Mouse (Mus musculus) thymus, postnatal 25 days (tissue): ENCODE measurements around the gene Mmp10.

ENCODE experiments used
- DNase-seq: peaks from one replicate; pipeline ENCODE4 v3.0.0; 2022

Mmp10 gene

DNA sequence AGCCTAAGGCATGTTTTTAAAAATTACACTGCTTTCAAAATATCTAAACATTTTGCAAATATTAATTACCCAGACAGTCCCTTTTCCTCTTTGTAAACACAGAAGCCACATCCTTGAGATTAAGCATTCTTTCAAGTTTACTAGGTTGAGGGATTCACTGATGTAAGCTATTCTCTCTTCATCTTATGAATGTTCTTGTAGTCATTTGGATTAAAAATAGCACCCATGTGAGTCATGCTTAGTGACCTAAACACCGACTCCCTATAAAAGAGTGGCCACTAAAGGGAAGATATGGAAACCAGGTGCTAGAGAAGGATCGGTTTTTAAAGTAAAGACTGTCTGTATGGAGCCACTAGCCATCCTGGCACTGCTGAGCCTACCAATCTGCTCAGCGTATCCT is at the start of gene Mmp10:
Gene Mmp10, plus strand, starts transcription at position 302 of the 400 bp plus-strand sequence.
- DNase-seq, result no peak

GRCm38 (mm10) chr9:7453302-7453701 is 48.9 kb upstream of the Mmp10 start:
- no peak for DNase-seq

DNA sequence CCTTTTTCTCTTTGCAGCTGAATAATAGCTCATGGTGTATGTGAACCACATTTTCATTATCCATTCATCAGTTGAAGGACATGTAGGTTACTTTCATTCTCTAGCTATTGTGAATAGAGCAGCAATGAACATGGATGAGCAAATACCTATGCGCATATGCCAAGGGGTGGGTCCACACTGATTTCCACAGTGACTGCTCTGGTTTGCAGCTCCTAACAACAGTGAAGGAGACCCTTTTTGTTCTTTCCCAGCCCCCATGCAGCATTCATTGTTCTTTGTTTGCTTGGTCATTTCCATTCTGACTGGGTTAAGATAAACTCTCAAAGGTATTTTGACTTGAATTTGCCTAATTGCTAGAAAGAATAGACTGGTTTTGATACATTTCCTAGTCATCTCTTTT is 31.9 kb upstream of the Mmp10 start:
- DNase-seq, result no peak

- DNase-seq, result no peak
Observed at GRCm38 (mm10) chr9:7483684-7484394, 18.3 kb upstream of the Mmp10 start.

DNA sequence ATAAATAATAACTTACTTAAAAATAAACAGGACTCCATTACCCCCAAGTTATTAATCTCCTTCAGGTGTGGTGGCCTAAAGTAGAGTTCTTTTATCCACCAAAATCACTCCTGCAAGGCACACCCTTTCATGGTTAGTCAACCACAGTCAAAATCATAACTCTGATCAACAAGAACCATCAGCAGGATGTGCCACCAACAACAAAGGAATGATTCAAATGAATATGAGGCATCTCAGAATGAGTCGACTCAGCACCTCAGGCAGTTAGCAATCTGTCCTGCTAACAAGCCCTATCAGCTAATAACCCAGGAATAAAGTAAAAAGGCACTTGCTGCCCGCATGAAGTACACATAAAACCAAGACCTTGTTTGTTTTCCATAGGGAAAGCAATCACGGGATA is 1.0 kb upstream of the Mmp10 start:
- no peak for DNase-seq

DNA sequence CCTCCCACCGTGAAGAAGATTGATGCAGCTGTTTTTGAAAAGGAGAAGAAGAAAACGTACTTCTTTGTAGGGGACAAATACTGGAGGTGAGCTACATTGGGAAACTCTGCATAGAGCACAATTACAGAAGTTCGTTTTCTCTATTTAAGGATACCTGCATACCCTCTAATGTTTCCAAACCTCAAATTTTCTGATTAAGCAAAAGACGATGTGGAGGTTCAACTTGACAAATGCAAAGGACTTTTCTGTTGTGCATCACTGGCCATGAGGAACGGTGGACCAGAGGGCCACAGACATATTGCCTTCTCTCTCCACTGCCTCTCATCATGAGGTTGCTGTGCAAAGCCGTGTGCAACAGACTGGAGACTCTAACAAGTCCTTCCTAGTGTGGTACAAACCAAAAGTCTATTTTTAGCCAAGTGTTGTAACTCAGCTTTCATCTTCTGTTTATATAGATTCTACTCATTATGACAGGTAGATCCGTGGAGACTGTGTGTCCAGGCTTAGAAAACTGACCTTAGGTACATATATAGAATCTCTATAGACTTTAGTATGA is 5.2 kb downstream of the Mmp10 start:
- DNase-seq, result no peak

DNA sequence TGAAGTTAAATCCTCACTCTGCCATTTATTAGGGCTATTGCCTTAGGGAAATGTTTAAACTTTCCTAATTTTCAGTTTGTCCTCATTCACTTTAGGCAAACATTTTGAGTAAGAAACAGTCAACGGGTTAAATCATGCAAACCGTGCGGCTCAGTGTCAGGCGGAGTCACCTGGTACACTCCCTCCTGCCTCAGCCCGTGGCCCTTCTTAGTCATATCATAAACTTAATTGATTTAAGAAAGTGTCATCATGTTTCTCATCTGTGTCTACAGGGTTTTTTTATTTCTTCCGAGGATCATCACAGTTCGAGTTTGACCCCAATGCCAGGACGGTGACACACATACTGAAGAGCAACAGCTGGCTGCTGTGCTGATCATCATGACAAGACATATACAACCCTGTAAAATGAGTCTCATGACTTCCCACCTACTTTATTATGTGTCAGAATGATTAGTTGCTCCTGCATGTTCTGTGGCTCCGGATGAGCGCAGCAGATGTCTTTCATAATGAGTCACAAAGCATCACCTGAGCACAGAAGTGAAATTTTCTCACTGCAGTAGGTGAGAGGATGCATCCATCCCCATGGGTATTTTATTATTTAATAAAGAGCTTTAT is 7.6 kb downstream of the Mmp10 start:
- DNase-seq, result no peak

GRCm38 (mm10) chr9:7517944-7518571 is 15.9 kb downstream of the Mmp10 start:
- no peak for DNase-seq

DNA sequence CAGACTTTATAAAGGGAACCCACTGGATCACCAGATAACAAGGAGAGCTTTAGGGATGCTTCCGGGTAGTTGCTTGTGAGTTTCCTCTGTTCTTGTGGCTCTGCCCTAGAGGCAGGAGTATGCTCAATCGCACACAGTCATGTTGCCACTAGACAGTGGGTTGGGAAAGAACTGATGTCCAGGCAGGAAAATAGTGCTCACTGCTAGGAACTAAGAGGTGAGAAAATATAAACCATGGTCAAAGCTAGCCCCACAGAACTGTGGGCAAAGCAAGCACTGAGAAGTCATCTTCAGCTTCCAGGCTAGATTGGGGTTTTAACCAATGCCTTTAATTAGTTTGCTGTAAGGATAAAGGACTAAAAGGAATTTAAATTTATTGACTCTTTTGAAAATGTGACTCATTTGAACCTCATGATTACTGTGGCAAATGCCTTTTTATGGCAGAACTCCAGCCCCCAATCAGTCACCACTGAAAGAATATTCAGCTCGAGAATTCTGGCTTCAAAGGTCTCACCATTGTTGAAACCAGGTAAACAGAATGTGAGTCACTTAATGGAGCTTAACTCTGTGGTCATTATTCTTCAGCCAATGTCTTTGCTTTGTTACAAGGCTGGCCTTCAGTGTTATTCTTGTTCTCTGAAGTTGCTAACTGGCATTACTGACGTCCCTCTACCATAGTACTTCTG is 24.2 kb downstream of the Mmp10 start:
- DNase-seq, result no peak

GRCm38 (mm10) chr9:7542763-7543162 is 40.6 kb downstream of the Mmp10 start:
- DNase-seq, result no peak

DNA sequence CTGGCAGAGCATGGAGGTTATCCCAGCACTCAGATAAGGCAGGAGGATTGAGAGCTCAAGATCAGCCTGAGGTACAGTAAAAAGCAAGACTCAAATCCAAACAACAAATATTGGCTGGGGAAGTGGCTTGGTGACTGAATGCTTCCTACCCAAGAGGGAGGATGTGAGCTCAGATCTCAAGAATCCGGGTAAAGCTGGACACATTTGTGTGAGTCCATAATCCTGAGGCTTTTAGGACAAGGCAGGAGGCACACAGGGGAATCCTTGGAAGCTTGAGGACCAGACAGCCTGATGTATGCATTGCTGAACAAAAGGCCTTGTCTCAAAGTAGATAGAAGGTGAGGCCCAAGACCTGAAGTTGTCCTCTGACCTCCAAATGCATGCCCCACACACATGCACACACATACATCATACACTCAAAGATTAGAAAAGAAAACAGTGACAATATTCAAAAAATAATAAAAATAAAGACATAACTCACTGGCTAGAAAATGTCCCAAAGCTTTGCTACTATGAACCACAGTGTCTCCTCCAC is 42.8 kb downstream of the Mmp10 start:
- no peak for DNase-seq

DNA sequence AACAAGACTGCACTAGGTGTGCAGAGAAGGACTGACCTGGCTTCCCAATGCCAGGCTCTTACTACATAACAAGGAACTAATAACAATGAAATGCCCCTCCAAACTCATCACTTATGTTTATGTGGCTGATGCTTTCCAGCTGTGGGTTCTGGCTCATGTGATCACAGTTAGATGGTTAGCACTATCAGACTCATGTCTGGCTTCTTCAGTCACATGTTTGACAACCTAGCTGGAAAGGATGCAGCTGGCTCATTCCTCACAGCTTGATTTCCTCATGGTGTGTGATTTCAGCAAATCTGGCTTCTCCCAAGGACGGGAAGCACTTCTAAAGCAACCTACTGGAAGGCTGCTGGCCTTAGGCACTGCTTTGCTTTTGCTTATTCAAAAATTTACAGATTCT is 43.3 kb downstream of the Mmp10 start:
- no peak for DNase-seq

DNA sequence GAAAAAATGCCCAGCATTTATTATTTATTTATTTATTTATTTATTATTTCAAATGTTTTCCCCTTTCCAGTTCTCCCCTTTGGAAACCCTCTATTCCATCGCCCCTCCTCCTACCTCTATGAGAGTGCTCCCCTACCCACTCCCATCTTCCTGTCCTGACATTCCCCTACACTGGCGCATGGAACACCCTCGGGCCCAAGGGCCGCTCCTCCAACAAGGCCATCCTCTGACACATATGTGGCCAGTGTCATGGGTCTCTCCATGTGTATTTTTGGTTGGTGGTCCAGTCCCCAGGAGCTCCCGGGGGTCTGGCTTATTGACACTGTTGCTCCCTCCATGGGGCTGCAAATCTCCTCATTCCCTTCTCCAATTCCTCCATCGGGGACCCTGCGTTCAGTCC is 43.8 kb downstream of the Mmp10 start:
- no peak for DNase-seq

- DNase-seq, result no peak
Observed at GRCm38 (mm10) chr9:7551943-7552342, 49.8 kb downstream of the Mmp10 start.

DNA sequence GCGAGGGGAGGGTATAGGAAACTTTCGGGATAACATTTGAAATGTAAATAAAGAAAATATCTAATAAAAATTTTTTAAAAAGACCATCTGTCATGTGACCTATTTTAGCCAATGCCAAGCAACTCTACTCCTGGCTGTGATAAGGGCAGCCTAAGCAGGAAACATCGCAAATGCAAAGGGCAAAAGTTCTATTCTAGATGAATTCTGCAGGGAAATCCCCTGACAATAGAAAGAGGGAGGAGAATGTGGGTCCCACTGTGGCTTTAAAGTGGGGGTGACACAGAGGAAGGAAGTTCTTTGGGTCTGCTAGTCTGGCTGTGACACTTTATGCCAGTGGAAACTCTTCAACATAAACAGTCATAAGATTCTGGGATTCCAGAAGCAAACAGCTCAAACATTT is 51.4 kb downstream of the Mmp10 start:
- no peak for DNase-seq

GRCm38 (mm10) chr9:7554382-7554781 is 52.2 kb downstream of the Mmp10 start:
- DNase-seq, result peak; percentile 21

DNA sequence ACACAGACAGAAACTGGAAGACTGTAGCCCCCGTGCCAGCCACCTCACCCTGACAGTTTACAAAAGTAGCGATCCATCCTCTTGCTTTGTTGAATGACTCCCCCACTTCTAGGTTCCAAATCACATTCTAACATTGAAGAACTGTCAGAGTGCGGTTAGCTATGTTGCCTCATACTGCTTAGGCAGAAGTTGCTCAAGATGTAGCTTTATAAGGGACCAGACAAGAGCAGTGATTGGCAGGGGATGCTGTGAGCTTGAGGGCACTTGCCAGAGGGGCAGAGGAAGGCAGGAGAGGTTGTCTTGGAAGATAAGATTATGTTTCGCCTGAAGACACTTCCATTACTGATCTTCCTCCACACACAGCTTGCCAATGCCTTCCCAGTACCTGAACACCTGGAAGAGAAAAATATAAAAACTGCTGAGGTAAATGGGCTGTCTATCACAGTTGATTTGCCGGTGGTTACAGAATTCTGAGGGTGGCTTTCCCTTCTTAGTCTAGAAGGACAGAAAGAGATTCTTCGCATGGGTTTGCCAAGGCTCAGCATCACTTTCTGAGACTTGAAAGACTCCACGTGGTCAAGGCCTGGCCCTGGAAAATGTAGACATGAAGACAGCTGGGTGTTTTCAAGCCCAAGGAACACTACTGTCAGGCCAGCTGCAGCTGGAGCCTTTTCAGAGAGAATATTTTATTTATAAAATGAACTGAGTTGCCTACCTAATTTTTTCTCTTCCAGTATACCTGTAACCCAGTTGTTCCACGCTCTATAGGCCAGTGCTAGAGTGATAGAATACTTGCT is 56.3 kb downstream of the Mmp10 start, which contains the start of gene Mmp8:
Gene Mmp8, plus strand, starts transcription at position 236 of the 797 bp plus-strand sequence.
- DNase-seq, result no peak
